Mouse (Mus musculus) G1E (cell line): ENCODE measurements around the gene Bcl11b.

Experiments used
- CTCF ChIP-seq: IDR thresholded peaks from 2 replicates; pipeline ENCODE4 v1.5.1; 2012; ENCODE audit warnings: low read depth, low read length, inconsistent platforms, mixed read lengths
- GATA1 ChIP-seq: IDR thresholded peaks from 2 replicates; pipeline ENCODE4 v1.6.1; 2012; ENCODE audit warnings: borderline replicate concordance, low read length, inconsistent platforms, mixed read lengths

DNA sequence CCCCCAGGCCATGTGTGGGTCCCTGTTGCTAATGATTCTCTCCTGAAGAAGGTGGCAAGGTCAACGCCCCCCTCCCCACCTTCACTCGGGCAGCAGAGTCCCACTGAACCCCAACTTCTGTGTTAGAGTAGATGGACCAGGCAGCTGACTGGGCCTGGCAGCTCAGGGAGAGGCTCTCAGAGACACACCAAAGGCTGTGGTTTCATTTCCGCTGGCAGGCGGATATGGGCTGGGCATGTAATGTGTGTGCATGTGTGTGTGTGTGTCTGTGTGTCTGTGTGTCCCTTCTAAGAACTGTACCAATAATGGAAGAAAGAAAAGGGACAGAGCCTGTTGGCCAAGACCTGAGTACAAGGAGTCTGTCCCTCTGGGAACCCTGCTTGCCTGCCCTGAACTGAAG is 10.4 kb downstream of the Bcl11b start:
- TF ChIP-seq CTCF (no peak), GATA1 (no peak)
